Mouse (Mus musculus) left cerebral cortex, postnatal 4 days (tissue): ENCODE results near the gene Lyrm7. TPM values are rescaled to one million over a fixed set of nuclear protein-coding genes. Genes with fewer than 3 reads are reported as not detected.

Experiments used
- DNase-seq: peaks from one replicate; pipeline ENCODE4 v3.0.0-alpha.2; 2022
- intact Hi-C: fragments of 180-260 bp; cut with DNase I; formaldehyde crosslinking; loops from one replicate; pipeline ENCODE4 v1.15.1; 2025
- total RNA-seq, 2 experiments: library from RNA; stranded (reverse); gene quantifications; 2 replicates each; pipeline ENCODE4 v1.2.3; 2021

Lyrm7 gene
- total RNA-seq, 2 experiments from 2014 or later: 17.5 to 26.2 TPM

DNA sequence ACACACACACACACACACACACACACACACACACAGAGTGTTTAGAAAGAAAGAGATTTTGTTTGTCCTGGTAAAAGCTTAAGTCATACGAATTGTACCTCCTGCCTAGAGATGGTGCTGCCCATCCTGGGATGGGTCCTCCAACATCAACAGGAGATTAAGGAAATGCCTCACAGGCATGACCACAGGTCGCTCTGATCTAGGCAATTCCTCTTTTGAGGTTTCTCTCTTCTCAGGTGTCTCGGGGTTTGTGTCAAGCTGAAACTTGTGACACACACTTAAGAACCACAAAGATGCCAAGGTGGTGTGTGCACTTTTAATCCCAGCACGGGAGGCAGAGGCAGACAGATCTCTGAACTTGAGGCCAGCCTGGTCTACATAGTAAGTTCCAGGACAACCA is 52.5 kb downstream of the Lyrm7 start:
- intact Hi-C loops: no loop called here
- DNase-seq: no peak

- intact Hi-C loops: no loop called here
- no peak for DNase-seq
Measured at GRCm38 (mm10) chr11:54807669-54808068, 53.0 kb downstream of the Lyrm7 start.

DNA sequence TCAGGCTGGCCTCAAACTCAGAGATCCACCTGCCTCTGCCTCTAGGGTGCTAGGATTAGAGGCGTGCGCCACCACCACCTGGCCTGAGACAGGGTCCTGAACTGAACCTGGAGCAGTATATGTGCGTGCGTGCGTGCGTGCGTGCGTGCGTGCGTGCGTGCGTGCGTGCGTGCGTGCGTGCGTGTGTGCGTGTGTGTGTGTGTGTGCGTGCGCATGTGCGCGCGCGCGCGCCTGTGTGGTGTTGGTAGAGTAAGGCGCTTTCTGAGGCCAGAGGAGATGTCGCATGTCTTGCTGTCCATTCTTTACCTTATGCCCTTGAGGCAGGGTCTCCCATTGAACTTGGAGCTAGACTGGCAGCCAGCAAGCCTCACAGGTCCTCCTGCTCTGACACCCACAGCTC is 53.8 kb downstream of the Lyrm7 start:
- no peak for DNase-seq
- intact Hi-C loops: no loop called here

- no peak for DNase-seq
- intact Hi-C loops: no loop called here
Measured at GRCm38 (mm10) chr11:54805196-54805595, 55.5 kb downstream of the Lyrm7 start.

- intact Hi-C loops: no loop called here
- no peak for DNase-seq
Measured at GRCm38 (mm10) chr11:54802621-54803020, 58.1 kb downstream of the Lyrm7 start.

GRCm38 (mm10) chr11:54801791-54802558 is 58.7 kb downstream of the Lyrm7 start:
- DNase-seq: no peak
- intact Hi-C loops: no loop called here

DNA sequence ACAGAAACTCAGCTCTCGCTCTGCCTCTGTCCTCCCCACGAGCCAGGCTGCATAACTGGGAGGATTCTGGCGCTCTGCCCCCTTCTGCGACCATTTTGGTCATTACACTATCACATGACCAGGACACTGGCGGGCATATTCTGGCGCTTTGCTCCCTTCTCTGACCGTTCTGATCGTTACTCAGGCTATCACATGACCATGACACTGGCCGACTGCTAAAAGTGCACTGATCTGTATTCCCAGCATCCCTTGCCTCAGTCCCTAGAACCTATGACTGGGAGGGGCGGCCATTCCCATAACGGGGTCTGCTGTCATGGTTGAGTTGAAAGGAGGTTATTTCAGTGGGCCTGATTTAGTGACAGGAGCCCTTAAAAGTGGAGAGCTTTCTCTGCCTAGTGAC is 64.2 kb downstream of the Lyrm7 start:
- intact Hi-C loops: no loop called here
- no peak for DNase-seq

DNA sequence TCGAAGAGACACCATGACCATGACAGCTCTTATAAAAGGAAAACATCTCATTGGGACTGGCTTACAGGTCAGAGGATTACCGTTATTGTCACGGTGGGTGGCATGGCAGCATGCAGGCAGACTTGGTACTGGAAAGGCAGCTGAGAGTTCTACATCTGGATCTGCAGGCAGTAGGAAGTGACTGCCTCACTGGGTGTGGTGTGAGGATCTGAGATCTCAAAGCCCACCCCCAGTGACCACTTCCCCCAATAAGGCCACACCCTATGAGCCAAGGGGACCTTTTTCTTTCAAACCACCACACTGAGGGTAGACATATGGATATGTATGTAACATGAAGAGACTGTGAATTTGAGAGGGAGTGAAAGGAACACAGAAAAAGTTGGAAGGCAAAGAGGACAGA is 66.0 kb downstream of the Lyrm7 start:
- DNase-seq: no peak
- intact Hi-C loops: no loop called here

DNA sequence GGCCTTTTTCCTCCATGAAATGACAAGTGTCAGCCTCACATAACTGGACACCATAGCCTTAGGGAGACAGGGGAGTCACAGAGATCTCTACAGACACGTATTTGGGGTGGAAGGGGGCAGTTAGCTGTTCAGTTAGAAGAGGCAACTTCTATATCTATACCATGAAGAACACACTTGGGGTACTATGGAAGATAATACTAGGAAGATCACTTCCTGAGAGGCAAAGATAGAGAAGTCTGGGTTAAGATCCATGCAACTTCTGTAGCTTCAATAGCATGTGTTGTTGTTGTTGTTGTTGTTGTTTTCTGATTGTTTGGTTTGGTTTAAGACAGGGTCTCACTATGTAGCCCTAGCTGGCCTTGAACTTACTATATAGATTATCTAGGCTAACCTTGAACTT is 67.5 kb downstream of the Lyrm7 start:
- no peak for DNase-seq
- intact Hi-C loops: no loop called here

DNA sequence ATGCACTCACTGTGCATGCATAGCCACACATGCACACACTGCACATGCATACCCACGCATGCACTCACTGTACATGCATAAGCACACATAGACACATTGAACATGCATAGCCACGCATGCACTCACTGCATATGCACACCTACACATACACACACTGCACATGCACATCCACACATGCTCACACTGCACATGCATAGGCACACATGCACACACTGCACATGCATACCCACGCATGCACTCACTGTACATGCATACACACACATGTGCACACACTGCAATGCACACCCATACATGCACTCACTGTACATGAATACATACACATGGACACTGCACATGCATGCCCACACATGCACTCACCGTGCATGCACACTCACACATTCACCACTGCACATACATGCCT is 69.3 kb downstream of the Lyrm7 start:
- DNase-seq: no peak
- intact Hi-C loops: no loop called here

- DNase-seq: peak; percentile 100
- intact Hi-C loops: loop anchor here (5.0 kb wide), 1 partner anchor 75 kb away; the partner anchor contains the start of gene Lyrm7
Measured at GRCm38 (mm10) chr11:54787488-54788474, 72.9 kb downstream of the Lyrm7 start, which contains the start of gene Cdc42se2. Cdc42se2 (minus strand) TSS chr11:54787675.

GRCm38 (mm10) chr11:54786858-54787487 is 73.7 kb downstream of the Lyrm7 start:
- intact Hi-C loops: loop anchor here (5.0 kb wide), 1 partner anchor 75 kb away; the partner anchor contains the start of gene Lyrm7
- no peak for DNase-seq

DNA sequence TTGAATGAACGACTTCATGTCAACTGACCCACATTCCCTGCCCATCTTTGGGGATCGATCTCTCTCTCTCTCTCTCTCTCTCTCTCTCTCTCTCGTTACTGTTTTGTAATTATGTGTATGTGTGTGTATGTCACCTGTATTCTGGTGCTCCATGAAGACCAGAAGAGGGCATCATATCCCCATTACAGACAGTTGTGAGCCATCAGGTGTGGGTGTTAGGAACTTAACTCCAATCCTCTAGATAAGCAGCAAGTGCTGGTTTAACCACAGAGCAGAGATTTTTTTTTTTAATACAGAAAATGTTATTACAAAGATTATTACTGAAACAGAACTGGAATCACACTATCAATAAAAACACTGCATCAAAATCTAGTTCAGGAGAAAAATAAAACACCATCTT is 75.2 kb downstream of the Lyrm7 start:
- DNase-seq: no peak
- intact Hi-C loops: loop anchor here (5.0 kb wide), 1 partner anchor 77 kb away; the partner anchor contains the start of gene Lyrm7

- no peak for DNase-seq
- intact Hi-C loops: no loop called here
Measured at GRCm38 (mm10) chr11:54784436-54784835, 76.3 kb downstream of the Lyrm7 start.

DNA sequence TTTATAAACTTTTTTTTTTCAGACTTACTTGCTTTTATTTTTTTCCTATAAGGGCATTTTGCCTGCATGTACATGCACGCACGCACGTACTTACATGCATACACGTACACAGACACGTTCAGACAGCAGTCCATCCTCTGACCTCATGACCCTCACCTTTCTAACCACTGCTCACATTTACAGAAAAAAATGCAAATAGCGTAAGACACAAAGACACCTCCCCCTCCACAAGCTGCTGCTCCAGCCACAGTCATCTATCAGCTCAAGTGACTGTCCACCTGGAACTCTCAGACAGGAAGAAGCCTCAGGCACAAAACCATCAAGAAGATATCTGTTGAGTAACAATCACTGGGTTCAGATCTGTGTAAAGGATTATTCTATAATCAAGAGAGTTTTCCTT is 78.5 kb downstream of the Lyrm7 start:
- intact Hi-C loops: no loop called here
- no peak for DNase-seq

DNA sequence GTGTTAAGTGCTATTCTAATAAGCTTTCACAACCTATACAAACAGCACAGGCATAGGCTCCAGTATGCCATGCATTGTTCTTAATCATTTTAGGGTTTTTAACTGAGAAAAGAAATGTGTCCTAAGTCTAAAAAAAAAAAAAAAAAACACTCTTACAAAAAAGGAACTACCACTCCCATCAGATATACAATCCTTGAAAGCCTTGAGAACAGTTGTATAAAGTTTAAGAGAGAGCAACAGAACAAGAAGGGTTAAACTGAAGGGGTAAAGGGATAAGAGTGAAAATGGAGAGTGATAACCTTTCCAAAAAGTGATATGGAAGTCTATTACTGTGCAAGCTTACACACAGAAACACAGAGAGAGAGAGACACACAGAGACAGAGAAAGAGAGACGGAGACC is 80.8 kb downstream of the Lyrm7 start:
- intact Hi-C loops: no loop called here
- no peak for DNase-seq

DNA sequence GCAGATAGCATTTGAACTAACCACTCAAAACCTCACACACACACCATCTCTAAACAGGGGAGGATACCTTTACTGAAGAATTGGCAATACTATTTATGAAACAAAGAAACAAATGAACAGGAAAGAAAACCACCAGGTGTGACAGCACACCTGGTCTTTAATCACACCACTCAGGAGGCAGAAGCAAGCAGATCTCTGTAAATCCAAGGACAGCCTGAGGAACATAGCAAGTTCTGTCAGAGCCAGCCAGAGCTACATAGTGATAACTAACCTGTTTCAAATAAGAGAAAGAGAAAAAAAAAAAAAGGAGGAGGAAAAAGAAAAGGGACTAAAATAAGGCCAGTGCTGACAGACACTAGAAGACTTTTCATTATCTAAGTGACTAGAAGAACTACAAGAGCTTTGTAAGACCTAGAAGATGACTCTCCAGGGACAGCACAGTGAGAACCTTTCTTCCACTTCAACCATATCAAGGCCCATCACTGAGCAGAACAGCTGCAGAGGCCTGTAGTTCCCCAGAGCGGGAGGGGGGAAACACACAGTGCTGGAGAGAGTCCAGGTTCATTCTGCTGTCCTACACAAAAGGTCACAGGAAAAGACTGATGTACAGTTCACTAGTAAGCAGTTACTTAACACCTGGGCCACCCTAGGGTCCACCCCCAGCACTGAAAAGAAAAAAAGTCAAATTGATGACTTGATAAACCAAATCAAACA is 82.4 kb downstream of the Lyrm7 start:
- intact Hi-C loops: no loop called here
- DNase-seq: no peak

DNA sequence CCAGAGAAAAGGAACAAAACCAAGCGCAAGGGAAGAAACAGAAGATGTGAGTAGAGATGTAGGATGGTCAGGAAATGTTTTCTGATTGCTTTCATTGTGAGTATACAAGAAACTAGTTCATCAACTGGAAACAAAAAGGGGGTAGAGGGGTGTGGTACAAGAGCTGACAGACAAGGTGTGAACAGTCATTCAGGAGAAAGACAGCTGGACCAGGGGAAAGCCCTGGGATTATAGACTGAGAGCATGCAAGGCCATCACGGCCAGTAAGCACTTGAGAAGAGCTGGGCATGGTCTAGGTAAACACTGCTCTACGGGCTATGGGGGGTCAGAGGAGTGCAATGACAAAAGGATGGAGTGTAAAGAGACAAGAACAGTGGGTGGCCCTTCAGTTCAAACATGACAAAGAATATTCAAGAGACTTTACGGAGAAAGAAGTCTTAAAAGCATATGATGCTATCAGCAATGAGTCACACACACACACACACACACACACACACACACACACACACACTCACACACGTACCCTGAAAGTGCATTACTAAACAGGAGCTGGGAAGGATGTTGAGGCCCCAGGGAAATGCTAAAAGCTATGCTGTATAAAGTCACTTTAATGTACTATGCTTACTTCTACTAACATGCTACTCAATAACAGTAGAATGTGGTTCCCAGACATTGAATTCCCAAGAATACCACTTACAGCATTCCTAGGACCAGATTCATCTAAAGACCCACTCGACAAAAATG is 83.2 kb downstream of the Lyrm7 start:
- intact Hi-C loops: no loop called here

More for the DNA sequence above, 83.2 kb downstream of the Lyrm7 start:
- no peak for DNase-seq
